Mouse (Mus musculus) liver, embryonic 14.5 days (tissue): ENCODE measurements around the gene Egln1.

Source experiments
- CTCF ChIP-seq: IDR thresholded peaks from 2 replicates; pipeline ENCODE4 v1.5.1; 2016; ENCODE audit warnings: antibody characterized with exemption, low read depth, control low read depth
- EP300 ChIP-seq: IDR thresholded peaks from 2 replicates; pipeline ENCODE4 v1.6.1; 2016; ENCODE audit warnings: antibody characterized with exemption, low read depth

DNA sequence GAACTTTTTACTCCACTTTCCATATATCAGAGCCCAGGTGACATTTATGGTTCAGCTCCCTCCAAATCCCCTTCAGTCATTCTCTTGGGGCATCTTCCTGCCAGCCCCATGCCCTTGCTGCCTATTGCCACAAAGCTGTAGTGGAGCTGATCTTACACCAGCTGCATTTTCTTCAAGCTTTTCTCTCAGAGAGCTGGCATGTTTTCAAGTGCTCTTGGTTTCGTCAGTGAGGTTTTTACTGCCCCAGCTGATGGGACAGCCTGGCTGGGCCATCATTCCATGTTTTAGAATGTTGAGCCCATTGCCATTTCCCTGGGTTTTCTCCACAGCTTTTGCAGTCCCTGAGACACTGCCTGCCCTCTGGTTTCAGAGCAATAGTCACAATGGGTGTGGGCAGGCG, 46.7 kb upstream of the Egln1 start:
- TF ChIP-seq EP300 = no peak
- no peak for TF ChIP-seq CTCF
